Mouse (Mus musculus) limb, embryonic 13.5 days (tissue): ENCODE measurements around the gene Igsf9b. TPM values are rescaled to one million over a fixed set of nuclear protein-coding genes. Genes with fewer than 3 reads are reported as not detected.

Experiments used
- ATAC-seq: fragments of 200-750 bp; cut with Nextera tagmentation; 2 replicates; pipeline ENCODE4 v1.8.0; 2017; ENCODE audit warnings: low read depth, moderate number of reproducible peaks, moderate TSS enrichment; ENCODE audit not compliant: low FRiP score
- H3K27ac ChIP-seq: fragments of 300-500 bp; sonication (generic); 2 replicates; pipeline ENCODE4 v1.5.1; 2015; ENCODE audit warnings: inconsistent platforms, mild to moderate bottlenecking, moderate library complexity
- H3K27me3 ChIP-seq: fragments of 300-500 bp; sonication (generic); 2 replicates; pipeline ENCODE4 v1.6.1; 2015; ENCODE audit warnings: mild to moderate bottlenecking, inconsistent platforms
- H3K36me3 ChIP-seq: fragments of 300-500 bp; sonication (generic); 2 replicates; pipeline ENCODE4 v1.6.1; 2015; ENCODE audit warnings: inconsistent platforms, mild to moderate bottlenecking, moderate library complexity
- H3K4me1 ChIP-seq: fragments of 300-500 bp; sonication (generic); 2 replicates; pipeline ENCODE4 v1.6.1; 2015; ENCODE audit warnings: inconsistent platforms
- H3K4me2 ChIP-seq: fragments of 300-500 bp; sonication (generic); replicated peaks from 2 replicates; pipeline ENCODE4 v1.6.1; 2015; ENCODE audit warnings: inconsistent platforms, mild to moderate bottlenecking, moderate library complexity
- H3K4me3 ChIP-seq: fragments of 300-500 bp; sonication (generic); 2 replicates; pipeline ENCODE4 v1.5.1; 2015; ENCODE audit warnings: moderate library complexity, mild to moderate bottlenecking, inconsistent platforms
- H3K9ac ChIP-seq: fragments of 300-500 bp; sonication (generic); 2 replicates; pipeline ENCODE4 v1.6.1; 2015; ENCODE audit warnings: mild to moderate bottlenecking, inconsistent platforms
- H3K9me3 ChIP-seq: fragments of 300-500 bp; sonication (generic); 2 replicates; pipeline ENCODE4 v1.6.1; 2016; ENCODE audit warnings: inconsistent platforms
- WGBS: fragments of 180-500 bp; shearing (Covaris S2); methylation state at CpG from one replicate; pipeline ENCODE4 v1.1.7; 2015; 5-methylcytosine and 5-hydroxymethylcytosine counted together
- polyA plus RNA-seq: library from polyadenylated mRNA; unstranded; fragments of >200 nt; fragmentation: Nextera tagmentation; extraction: Ambion mirVana; gene quantifications from 2 replicates; pipeline ENCODE4 v1.2.1, GENCODE M21; 2015

Gene Igsf9b
- polyA plus RNA-seq, 1 experiment from 2014 or later, result 3.6 TPM

DNA sequence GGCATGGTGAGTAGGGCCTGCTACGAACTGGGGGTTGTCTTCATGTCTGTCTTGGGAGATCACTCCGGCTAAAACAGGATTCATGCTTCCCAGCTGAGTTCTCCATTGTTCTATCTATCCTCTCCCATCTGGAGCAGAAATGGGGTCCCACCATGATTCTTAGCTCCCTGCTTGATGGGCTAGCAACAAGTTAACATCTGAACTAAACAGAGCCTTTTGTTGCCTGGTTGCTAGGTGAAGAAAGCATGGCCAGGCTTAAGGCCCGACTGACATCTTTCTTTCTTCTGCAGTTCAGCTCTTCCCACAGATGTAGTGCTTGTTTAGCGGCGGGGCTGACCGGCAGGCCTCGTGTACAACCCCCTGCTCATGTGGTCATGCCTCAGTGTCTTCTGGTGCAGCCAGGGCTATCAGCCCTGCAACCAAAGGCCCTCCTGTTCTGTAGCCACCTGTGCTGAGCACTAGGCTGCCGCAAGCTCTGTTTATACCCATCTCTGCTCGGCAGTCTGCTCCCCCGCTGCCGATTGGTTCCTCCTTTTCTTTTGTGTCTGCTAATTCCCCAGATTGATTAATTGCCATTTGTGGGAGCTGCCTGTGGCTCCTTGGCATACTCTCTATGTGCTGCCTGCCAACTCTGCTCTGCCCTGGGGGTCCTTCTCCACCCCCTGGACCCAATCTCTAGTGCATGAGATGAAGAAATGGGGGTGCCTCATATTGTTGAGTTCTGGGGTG, 47.7 kb downstream of the Igsf9b start:
- Histone ChIP-seq H3K36me3 (0 out of 2 replicates have a peak, but pooled peaks cover 3% of the 10 kb centered on the region), H3K9ac (no peak overlapping the region), H3K9me3 (no peaks in the 10 kb centered on the region), H3K4me3 (no peak overlapping the region), H3K4me2 (no peak overlapping the region), H3K4me1 (no peaks in the 10 kb centered on the region), H3K27ac (no peak overlapping the region), H3K27me3 (no peaks in the 10 kb centered on the region)
- ATAC-seq, result no peak
- 74% methylated on average over 11 of the region's 11 CpGs for WGBS

DNA sequence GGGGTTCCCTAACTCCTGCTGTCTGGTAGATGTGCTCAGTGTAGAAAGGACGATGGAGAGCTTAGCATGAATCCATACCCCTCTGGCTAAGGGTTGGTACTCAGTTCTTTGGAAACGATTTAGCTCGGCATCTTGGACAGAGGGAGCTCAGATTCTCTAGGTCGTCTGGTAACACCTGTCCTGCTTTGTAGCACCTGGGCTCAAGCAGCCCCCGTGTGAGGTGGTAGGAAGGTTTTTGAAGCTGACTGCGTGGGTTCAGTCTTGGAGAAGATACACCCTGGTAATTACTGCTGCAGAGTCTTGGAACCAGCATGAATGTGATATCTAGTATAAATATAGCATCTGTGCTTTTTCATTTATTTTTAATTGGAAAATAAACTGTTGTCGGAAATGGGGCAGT, 54.1 kb downstream of the Igsf9b start:
- H3K27me3 ChIP-seq, result no peaks in the 10 kb centered on the region
- no peak for ATAC-seq
- H3K36me3 ChIP-seq, result no peaks in the 10 kb centered on the region

GRCm38 (mm10) chr9:27357893-27358292, 58.9 kb downstream of the Igsf9b start:
- no peak overlapping the region for H3K4me2 ChIP-seq
- H3K36me3 ChIP-seq, result no peaks in the 10 kb centered on the region
- WGBS, result 86% methylated on average over 6 of the region's 6 CpGs
- H3K4me1 ChIP-seq, result no peaks in the 10 kb centered on the region
- no peaks in the 10 kb centered on the region for H3K9me3 ChIP-seq
- H3K27me3 ChIP-seq, result no peaks in the 10 kb centered on the region
- H3K27ac ChIP-seq, result no peak overlapping the region
- no peak overlapping the region for H3K9ac ChIP-seq
- no peak overlapping the region for H3K4me3 ChIP-seq
- ATAC-seq, result no peak

More for the DNA sequence above, 54.1 kb downstream of the Igsf9b start:
- 83% methylated on average over 7 of the region's 7 CpGs for WGBS
- Histone ChIP-seq H3K4me2 (no peak overlapping the region), H3K9me3 (no peaks in the 10 kb centered on the region), H3K27ac (no peak overlapping the region), H3K9ac (no peak overlapping the region), H3K4me1 (no peaks in the 10 kb centered on the region), H3K4me3 (no peak overlapping the region)

DNA sequence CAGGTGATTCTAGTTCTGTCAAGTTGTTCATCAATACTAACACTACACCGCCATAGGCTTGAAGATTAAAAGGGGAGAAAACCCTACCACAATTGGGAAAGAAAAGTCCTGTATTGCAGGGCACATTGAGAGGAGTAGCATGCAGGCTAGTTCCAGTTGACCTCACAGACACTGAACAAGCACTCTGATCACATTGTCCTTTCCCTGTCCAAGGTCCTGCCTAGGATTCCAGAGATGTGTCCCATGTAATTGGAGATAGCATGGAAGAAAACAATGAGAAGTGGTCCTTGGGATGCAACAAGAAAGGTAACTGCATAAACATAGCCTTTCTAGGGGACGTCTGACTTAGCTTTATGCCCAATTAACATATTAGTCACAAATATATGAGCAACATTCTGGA, 68.2 kb downstream of the Igsf9b start:
- Histone ChIP-seq H3K4me3 (no peak overlapping the region), H3K9me3 (no peaks in the 10 kb centered on the region), H3K4me2 (no peak overlapping the region), H3K36me3 (no peaks in the 10 kb centered on the region), H3K27ac (no peak overlapping the region), H3K4me1 (peaks cover 5% of the 10 kb centered on the region), H3K27me3 (no peaks in the 10 kb centered on the region), H3K9ac (no peak overlapping the region)
- ATAC-seq, result no peak
- 71% methylated on average over 2 of the region's 2 CpGs for WGBS

- Histone ChIP-seq H3K4me3 (no peak overlapping the region), H3K27ac (no peak overlapping the region), H3K4me1 (peaks cover 5% of the 10 kb centered on the region), H3K36me3 (no peaks in the 10 kb centered on the region), H3K4me2 (no peak overlapping the region), H3K27me3 (no peaks in the 10 kb centered on the region), H3K9ac (no peak overlapping the region), H3K9me3 (no peaks in the 10 kb centered on the region)
- 18% methylated on average over 2 of the region's 2 CpGs for WGBS
- ATAC-seq, result no peak
These were observed 70.1 kb downstream of the Igsf9b start for GRCm38 (mm10) chr9:27369108-27369507.

- Histone ChIP-seq H3K36me3 (no peaks in the 10 kb centered on the region), H3K9ac (no peak overlapping the region), H3K9me3 (no peaks in the 10 kb centered on the region), H3K27ac (no peak overlapping the region), H3K4me3 (no peak overlapping the region), H3K4me2 (no peak overlapping the region), H3K4me1 (no peaks in the 10 kb centered on the region), H3K27me3 (no peaks in the 10 kb centered on the region)
- no peak for ATAC-seq
- 66% methylated on average over 1 of the region's 1 CpGs for WGBS
These were observed 76.7 kb downstream of the Igsf9b start for GRCm38 (mm10) chr9:27375746-27376145.

- 85% methylated on average over 3 of the region's 3 CpGs for WGBS
- H3K27ac ChIP-seq, result no peak overlapping the region
- H3K4me3 ChIP-seq, result no peak overlapping the region
- H3K9me3 ChIP-seq, result no peaks in the 10 kb centered on the region
- H3K4me1 ChIP-seq, result no peaks in the 10 kb centered on the region
- no peak overlapping the region for H3K9ac ChIP-seq
- ATAC-seq, result no peak
- no peaks in the 10 kb centered on the region for H3K36me3 ChIP-seq
- no peak overlapping the region for H3K4me2 ChIP-seq
- no peaks in the 10 kb centered on the region for H3K27me3 ChIP-seq
These were observed 87.9 kb downstream of the Igsf9b start for GRCm38 (mm10) chr9:27386951-27387350.

- no peak within 1 kb of the TSS for H3K9ac ChIP-seq
- no peak for ATAC-seq
- no peak within 1 kb of the TSS for H3K27ac ChIP-seq
- WGBS, result 67% methylated on average over 3 of the region's 3 CpGs
- H3K9me3 ChIP-seq, result no peaks in the 10 kb centered on the region
- H3K27me3 ChIP-seq, result no peaks in the 10 kb centered on the region
- H3K4me1 ChIP-seq, result no peaks in the 10 kb centered on the region
- H3K4me2 ChIP-seq, result no peak within 1 kb of the TSS
- H3K4me3 ChIP-seq, result no peak within 1 kb of the TSS
- no peaks in the 10 kb centered on the region for H3K36me3 ChIP-seq
These were observed 97.5 kb downstream of the Igsf9b start, which contains the start of gene Spata19 for GRCm38 (mm10) chr9:27396500-27396899. Spata19 (plus strand) TSS chr9:27396800.

DNA sequence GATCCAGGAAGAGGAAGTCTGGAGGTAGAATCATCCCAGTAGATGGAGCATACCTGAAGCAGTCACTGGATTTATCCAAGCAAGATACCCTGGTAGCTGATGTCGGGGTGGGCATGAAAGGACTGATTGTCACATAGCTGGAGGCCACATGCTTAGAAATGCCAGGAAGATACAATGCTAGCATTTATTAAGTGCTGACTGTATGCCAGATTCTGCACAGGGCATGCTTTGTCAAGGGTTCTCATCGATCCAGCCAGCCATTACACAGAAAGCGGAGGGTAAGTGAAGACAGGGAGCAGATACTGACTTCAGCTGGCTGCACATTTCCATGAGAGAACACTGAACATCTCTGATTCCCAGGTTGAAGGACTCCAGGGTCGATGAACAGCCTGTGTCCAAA, 102.2 kb downstream of the Igsf9b start:
- 87% methylated on average over 4 of the region's 4 CpGs for WGBS
- Histone ChIP-seq H3K4me1 (no peaks in the 10 kb centered on the region), H3K9me3 (no peaks in the 10 kb centered on the region), H3K27ac (no peak overlapping the region), H3K9ac (no peak overlapping the region), H3K4me3 (no peak overlapping the region), H3K4me2 (no peak overlapping the region), H3K36me3 (no peaks in the 10 kb centered on the region), H3K27me3 (no peaks in the 10 kb centered on the region)
- no peak for ATAC-seq

Other genes starting within 250 kb of the Igsf9b start
- gene Jam3, start 143.8 kb upstream of the Igsf9b start, polyA plus RNA-seq, result 141 and 144 TPM in 2 replicates
- not detected in 2 replicates for gene Spata19, start 97.6 kb downstream of the Igsf9b start, polyA plus RNA-seq